Mouse (Mus musculus) hindbrain, embryonic 15.5 days (tissue): ENCODE data around the gene B3gnt8. TPM values are rescaled to one million over a fixed set of nuclear protein-coding genes. Genes with fewer than 3 reads are reported as not detected.

ENCODE experiments used
- ATAC-seq: fragments of 200-750 bp; cut with Nextera tagmentation; 2 replicates; pipeline ENCODE4 v1.8.0; 2017; ENCODE audit warnings: low read depth, moderate number of reproducible peaks, moderate TSS enrichment; ENCODE audit not compliant: low FRiP score
- H3K27ac ChIP-seq: fragments of 300-500 bp; sonication (generic); replicated peaks from 2 replicates; pipeline ENCODE4 v1.5.1; 2015; ENCODE audit warnings: mild to moderate bottlenecking, inconsistent platforms
- H3K27me3 ChIP-seq: fragments of 300-500 bp; sonication (generic); 2 replicates; pipeline ENCODE4 v1.6.1; 2015; ENCODE audit warnings: control low read depth, inconsistent platforms
- H3K36me3 ChIP-seq: fragments of 300-500 bp; sonication (generic); 2 replicates; pipeline ENCODE4 v1.6.1; 2015; ENCODE audit warnings: control low read depth, inconsistent platforms
- H3K4me1 ChIP-seq: fragments of 300-500 bp; sonication (generic); replicated peaks from 2 replicates; pipeline ENCODE4 v1.6.1; 2015; ENCODE audit warnings: control low read depth, inconsistent platforms
- H3K4me2 ChIP-seq: fragments of 300-500 bp; sonication (generic); 2 replicates; pipeline ENCODE4 v1.6.1; 2015; ENCODE audit warnings: moderate library complexity, mild to moderate bottlenecking, inconsistent platforms
- H3K4me3 ChIP-seq: fragments of 300-500 bp; sonication (generic); 2 replicates; pipeline ENCODE4 v1.5.1; 2015; ENCODE audit warnings: mild to moderate bottlenecking, inconsistent platforms
- H3K9ac ChIP-seq: fragments of 300-500 bp; sonication (generic); 2 replicates; pipeline ENCODE4 v1.6.1; 2015; ENCODE audit warnings: inconsistent platforms
- H3K9me3 ChIP-seq: fragments of 300-500 bp; sonication (generic); 2 replicates; pipeline ENCODE4 v1.6.1; 2016; ENCODE audit warnings: control low read depth, inconsistent platforms
- WGBS: fragments of 180-500 bp; shearing (Covaris S2); methylation state at CpG from one replicate; pipeline ENCODE4 v1.1.7; 2015; 5-methylcytosine and 5-hydroxymethylcytosine counted together
- polyA plus RNA-seq: library from polyadenylated mRNA; unstranded; fragments of >200 nt; fragmentation: Nextera tagmentation; extraction: Ambion mirVana; gene quantifications from 2 replicates; pipeline ENCODE4 v1.2.1, GENCODE M21; 2015

Gene B3gnt8
- polyA plus RNA-seq, 1 experiment from 2014 or later: 0.89 TPM

GRCm38 (mm10) chr7:25606625-25607063, 19.8 kb upstream of the B3gnt8 start:
- Histone ChIP-seq H3K4me3 (no peak overlapping the region), H3K9me3 (no peaks in the 10 kb centered on the region), H3K27me3 (no peaks in the 10 kb centered on the region), H3K9ac (no peak overlapping the region), H3K4me2 (no peak overlapping the region), H3K27ac (no peak overlapping the region), H3K36me3 (no peaks in the 10 kb centered on the region), H3K4me1 (no peaks in the 10 kb centered on the region)
- WGBS: 81% methylated on average over 4 of the region's 4 CpGs
- no peak for ATAC-seq

GRCm38 (mm10) chr7:25607196-25607595, 19.3 kb upstream of the B3gnt8 start:
- H3K9ac ChIP-seq: no peak overlapping the region
- no peaks in the 10 kb centered on the region for H3K36me3 ChIP-seq
- no peak overlapping the region for H3K27ac ChIP-seq
- no peak for ATAC-seq
- 80% methylated on average over 2 of the region's 2 CpGs for WGBS
- H3K4me2 ChIP-seq: no peak overlapping the region
- no peak overlapping the region for H3K4me3 ChIP-seq
- H3K27me3 ChIP-seq: no peaks in the 10 kb centered on the region
- no peaks in the 10 kb centered on the region for H3K4me1 ChIP-seq
- no peaks in the 10 kb centered on the region for H3K9me3 ChIP-seq

GRCm38 (mm10) chr7:25610056-25610455, 16.4 kb upstream of the B3gnt8 start:
- H3K4me3 ChIP-seq: no peak overlapping the region
- H3K36me3 ChIP-seq: no peaks in the 10 kb centered on the region
- H3K4me1 ChIP-seq: no peaks in the 10 kb centered on the region
- no peak overlapping the region for H3K4me2 ChIP-seq
- H3K9ac ChIP-seq: no peak overlapping the region
- H3K9me3 ChIP-seq: no peaks in the 10 kb centered on the region
- H3K27ac ChIP-seq: no peak overlapping the region
- no peak for ATAC-seq
- 40% methylated on average over 6 of the region's 6 CpGs for WGBS
- no peaks in the 10 kb centered on the region for H3K27me3 ChIP-seq

GRCm38 (mm10) chr7:25611501-25611900, 15.0 kb upstream of the B3gnt8 start:
- Histone ChIP-seq H3K27me3 (no peaks in the 10 kb centered on the region), H3K36me3 (no peaks in the 10 kb centered on the region), H3K4me1 (no peaks in the 10 kb centered on the region), H3K27ac (no peak overlapping the region), H3K9me3 (no peaks in the 10 kb centered on the region), H3K9ac (no peak overlapping the region), H3K4me2 (no peak overlapping the region), H3K4me3 (no peak overlapping the region)
- no peak for ATAC-seq
- 50% methylated on average over 7 of the region's 7 CpGs for WGBS

GRCm38 (mm10) chr7:25614086-25614485, 12.4 kb upstream of the B3gnt8 start:
- WGBS: 85% methylated on average over 5 of the region's 5 CpGs

GRCm38 (mm10) chr7:25614831-25615705, 11.4 kb upstream of the B3gnt8 start:
- H3K9me3 ChIP-seq: no peaks in the 10 kb centered on the region
- no peak overlapping the region for H3K4me2 ChIP-seq
- H3K27ac ChIP-seq: no peak overlapping the region
- no peaks in the 10 kb centered on the region for H3K27me3 ChIP-seq
- H3K4me1 ChIP-seq: peaks cover 9% of the 10 kb centered on the region
- no peak overlapping the region for H3K9ac ChIP-seq
- H3K36me3 ChIP-seq: no peaks in the 10 kb centered on the region
- no peak overlapping the region for H3K4me3 ChIP-seq
- no peak for ATAC-seq
- WGBS: 73% methylated on average over 21 of the region's 21 CpGs

More at GRCm38 (mm10) chr7:25614086-25614485, 12.4 kb upstream of the B3gnt8 start:
- H3K27me3 ChIP-seq: no peaks in the 10 kb centered on the region
- ATAC-seq: no peak
- H3K36me3 ChIP-seq: no peaks in the 10 kb centered on the region
- H3K4me2 ChIP-seq: no peak overlapping the region
- no peak overlapping the region for H3K4me3 ChIP-seq
- H3K4me1 ChIP-seq: 0 out of 2 replicates have a peak, but pooled peaks cover 3% of the 10 kb centered on the region
- no peaks in the 10 kb centered on the region for H3K9me3 ChIP-seq
- H3K27ac ChIP-seq: no peak overlapping the region
- H3K9ac ChIP-seq: no peak overlapping the region

- no peak within 1 kb of the TSS for H3K9ac ChIP-seq
- no peaks in the 10 kb centered on the region for H3K27me3 ChIP-seq
- H3K4me1 ChIP-seq: peaks cover 11% of the 10 kb centered on the region
- no peaks in the 10 kb centered on the region for H3K9me3 ChIP-seq
- no peak within 1 kb of the TSS for H3K27ac ChIP-seq
- ATAC-seq: no peak
- no peak within 1 kb of the TSS for H3K4me2 ChIP-seq
- H3K4me3 ChIP-seq: no peak within 1 kb of the TSS
- no peaks in the 10 kb centered on the region for H3K36me3 ChIP-seq
- WGBS: 81% methylated on average over 5 of the region's 5 CpGs
Observed at GRCm38 (mm10) chr7:25615706-25616011, 10.8 kb upstream of the B3gnt8 start, which contains the start of gene Erich4. TSS of gene Erich4 (minus strand) at chr7:25615892.

GRCm38 (mm10) chr7:25617376-25618160, 8.9 kb upstream of the B3gnt8 start:
- H3K9me3 ChIP-seq: no peaks in the 10 kb centered on the region
- no peak overlapping the region for H3K4me3 ChIP-seq
- no peak overlapping the region for H3K4me2 ChIP-seq
- no peak overlapping the region for H3K27ac ChIP-seq
- peaks cover 11% of the 10 kb centered on the region for H3K4me1 ChIP-seq
- ATAC-seq: no peak
- no peak overlapping the region for H3K9ac ChIP-seq
- H3K27me3 ChIP-seq: no peaks in the 10 kb centered on the region
- no peaks in the 10 kb centered on the region for H3K36me3 ChIP-seq
- WGBS: 85% methylated on average over 10 of the region's 10 CpGs

- Histone ChIP-seq H3K9ac (peak within 1 kb of the TSS; percentile 61), H3K4me3 (peak within 1 kb of the TSS; percentile 81), H3K36me3 (no peaks in the 10 kb centered on the region), H3K9me3 (no peaks in the 10 kb centered on the region), H3K27ac (peak within 1 kb of the TSS; percentile 79), H3K27me3 (no peaks in the 10 kb centered on the region), H3K4me2 (peak within 1 kb of the TSS; percentile 73), H3K4me1 (peaks cover 11% of the 10 kb centered on the region)
- peak; percentile 96 for ATAC-seq
- under 1% methylated on average over 53 of the region's 53 CpGs for WGBS
Observed at GRCm38 (mm10) chr7:25618865-25619721, 7.4 kb upstream of the B3gnt8 start, which contains the start of gene Dmac2. TSS of gene Dmac2 (plus strand) at chr7:25619414.

GRCm38 (mm10) chr7:25619722-25619991, 6.8 kb upstream of the B3gnt8 start:
- Histone ChIP-seq H3K9me3 (no peaks in the 10 kb centered on the region), H3K27me3 (no peaks in the 10 kb centered on the region), H3K4me3 (peak overlapping the region; percentile 81), H3K4me2 (peak overlapping the region; percentile 73), H3K4me1 (peaks cover 11% of the 10 kb centered on the region), H3K36me3 (no peaks in the 10 kb centered on the region), H3K9ac (peak overlapping the region; percentile 61), H3K27ac (peak overlapping the region; percentile 79)
- ATAC-seq: no peak
- WGBS: 18% methylated on average over 5 of the region's 5 CpGs

- H3K27me3 ChIP-seq: no peaks in the 10 kb centered on the region
- H3K4me3 ChIP-seq: peak overlapping the region; percentile 81
- no peaks in the 10 kb centered on the region for H3K36me3 ChIP-seq
- no peaks in the 10 kb centered on the region for H3K9me3 ChIP-seq
- no peak overlapping the region for H3K27ac ChIP-seq
- WGBS: 96% methylated on average over 5 of the region's 5 CpGs
- no peak for ATAC-seq
- no peak overlapping the region for H3K9ac ChIP-seq
- peak overlapping the region; percentile 73 for H3K4me2 ChIP-seq
- peaks cover 11% of the 10 kb centered on the region for H3K4me1 ChIP-seq
Observed at GRCm38 (mm10) chr7:25620101-25620500, 6.4 kb upstream of the B3gnt8 start.
